Mouse (Mus musculus) left cerebral cortex, adult 9 months (tissue): ENCODE results near the gene C1qtnf7.

Experiments
- DNase-seq, 2 experiments: peaks; one replicate each; pipeline ENCODE4 v3.0.0; 2022; ENCODE audit warnings: low spot score in 2 of 2

C1qtnf7 gene

GRCm38 (mm10) chr5:43539871-43540270 is 24.5 kb downstream of the C1qtnf7 start:
- DNase-seq, result no peak

GRCm38 (mm10) chr5:43541492-43541891 is 26.2 kb downstream of the C1qtnf7 start:
- DNase-seq, result no peak

DNA sequence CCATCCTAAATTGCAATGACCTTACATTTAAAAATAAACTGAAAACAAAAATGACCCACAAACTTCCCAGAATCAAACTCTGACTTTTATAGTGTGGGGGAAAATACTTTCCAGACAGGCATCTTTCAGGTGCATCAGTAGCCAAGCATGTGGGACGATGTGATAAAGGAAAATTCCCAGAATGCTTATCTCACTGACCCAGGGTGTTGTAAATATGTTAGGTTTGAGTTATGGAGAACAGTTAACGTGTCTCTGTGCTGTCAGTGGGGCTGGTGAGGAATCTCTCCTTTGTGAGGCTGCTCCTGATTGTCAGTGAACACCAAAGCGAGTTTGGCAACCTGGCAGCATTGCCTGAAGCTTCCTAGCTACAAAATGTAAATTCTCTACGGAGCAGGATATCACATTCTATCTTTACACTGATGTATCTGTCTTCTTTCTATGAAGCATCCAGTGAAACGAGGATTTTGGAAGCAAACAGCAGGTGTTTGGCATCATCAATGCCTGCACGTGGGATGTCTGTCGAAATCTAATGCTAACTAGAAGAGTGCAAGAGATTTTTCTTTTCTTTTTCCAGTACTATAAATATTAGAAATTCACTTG is 27.0 kb downstream of the C1qtnf7 start:
- DNase-seq, result peak in 1 of 2 experiments; percentile 39

GRCm38 (mm10) chr5:43549951-43550350 is 34.6 kb downstream of the C1qtnf7 start:
- DNase-seq, result no peak

DNA sequence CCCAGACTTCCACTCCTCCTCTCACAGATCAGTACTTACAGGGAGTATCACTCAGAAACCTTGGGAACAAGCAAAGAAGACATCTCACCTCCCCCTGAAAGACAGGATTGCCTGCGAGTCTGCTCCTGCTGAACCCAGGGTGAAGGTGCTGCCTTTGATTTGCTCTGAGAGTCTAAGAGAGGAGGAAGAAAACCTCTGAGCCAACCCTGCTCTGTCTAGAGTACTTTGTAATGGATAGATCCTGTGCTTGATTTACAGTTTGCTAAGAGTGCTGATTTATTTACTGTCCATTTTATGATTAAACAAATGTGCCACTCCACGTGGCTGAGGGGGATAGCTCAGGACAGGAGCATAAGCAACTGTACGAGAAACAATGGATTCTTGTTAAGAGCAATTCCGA is 35.1 kb downstream of the C1qtnf7 start:
- no peak for DNase-seq

- DNase-seq, result no peak
Measured at GRCm38 (mm10) chr5:43554871-43555270, 39.5 kb downstream of the C1qtnf7 start.

DNA sequence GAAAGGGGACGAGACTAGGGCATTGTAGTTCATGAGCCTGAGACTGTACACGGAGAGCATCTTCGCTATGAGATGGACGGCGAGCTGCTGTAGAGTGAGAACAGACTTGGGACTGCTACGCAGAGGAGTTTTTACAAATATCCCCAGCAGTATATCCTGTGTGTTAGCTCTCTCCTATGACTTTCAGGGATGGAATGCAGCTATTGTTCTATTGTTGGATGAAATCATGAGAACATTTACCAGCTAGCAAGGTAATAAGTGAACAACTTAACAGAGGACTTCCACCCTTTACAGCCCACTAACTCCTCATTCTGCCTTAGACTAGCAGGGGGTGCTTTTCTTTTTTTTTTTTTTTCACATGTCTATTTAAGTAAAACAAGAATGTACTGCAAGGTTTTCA is 40.1 kb downstream of the C1qtnf7 start:
- no peak for DNase-seq

DNA sequence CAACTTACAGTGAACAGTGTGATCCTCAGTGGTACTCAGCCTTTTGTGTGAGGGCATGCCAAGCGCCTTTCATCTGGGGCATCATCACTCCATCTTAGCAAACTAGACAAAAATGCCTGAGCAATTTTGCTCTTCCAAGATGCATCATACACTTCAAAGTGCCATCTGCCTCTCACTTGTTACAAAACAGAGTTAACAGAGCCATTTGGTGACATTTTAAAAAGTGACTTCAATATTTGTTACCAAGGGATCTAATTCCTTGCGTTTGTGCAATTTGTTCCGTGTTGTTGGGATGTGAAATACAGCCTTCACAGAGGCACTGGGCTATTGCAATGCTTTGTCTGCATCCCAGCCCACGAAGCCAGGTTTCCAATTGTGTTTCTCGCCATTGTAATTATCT is 42.1 kb downstream of the C1qtnf7 start:
- DNase-seq, result no peak

- peak; percentile 18 to 66 for DNase-seq
Measured at GRCm38 (mm10) chr5:43561639-43562252, 46.4 kb downstream of the C1qtnf7 start.

DNA sequence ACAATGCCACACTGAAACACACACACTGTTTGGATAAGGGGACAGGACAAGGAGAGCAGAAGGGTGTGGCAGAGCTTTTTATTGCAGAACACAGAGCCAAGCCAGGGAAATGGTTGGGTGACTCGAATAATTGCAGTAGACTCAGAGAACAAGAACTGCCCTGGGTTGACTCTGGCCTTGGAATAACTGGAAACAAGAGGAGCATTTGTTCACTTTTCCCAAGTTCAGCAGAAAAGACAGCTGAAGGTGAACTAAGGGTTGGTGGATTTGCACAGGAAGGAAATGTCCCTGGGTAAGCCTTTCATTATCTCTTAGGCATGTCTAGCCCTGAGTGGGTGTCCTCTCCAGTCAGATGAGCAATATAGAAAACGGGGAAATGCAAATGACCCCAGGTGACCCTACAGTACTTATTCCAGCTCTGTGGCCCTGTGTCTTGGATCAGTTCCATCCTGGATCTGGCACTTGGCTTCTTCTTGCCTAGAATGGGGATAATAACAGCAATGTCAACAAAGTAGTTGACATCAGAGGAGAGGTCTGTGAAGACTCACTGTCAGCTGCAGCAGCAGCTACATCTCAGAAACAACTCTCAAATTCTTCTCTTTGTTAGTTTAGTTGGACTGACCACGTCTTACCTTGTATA is 54.5 kb downstream of the C1qtnf7 start:
- DNase-seq, result no peak

DNA sequence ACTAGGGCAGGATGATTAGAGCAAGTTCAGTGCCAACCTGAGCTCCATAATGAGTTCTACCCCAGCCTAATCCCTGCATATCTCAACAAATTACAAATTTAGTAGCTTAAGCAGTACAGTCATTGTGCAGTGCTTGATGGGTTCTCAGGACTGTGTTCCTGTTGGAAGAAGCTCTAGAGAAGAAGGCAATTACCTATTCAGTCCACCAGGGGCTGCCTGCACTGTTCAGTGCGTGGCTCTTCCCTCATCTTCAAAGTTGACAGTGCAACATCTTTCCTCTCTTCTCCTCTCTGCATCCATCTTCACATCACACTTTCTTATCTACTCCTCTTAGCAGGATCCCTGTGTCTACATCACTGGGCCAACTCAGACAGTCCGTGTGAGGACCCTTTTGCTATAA is 67.5 kb downstream of the C1qtnf7 start:
- DNase-seq, result peak in 1 of 2 experiments; percentile 15

GRCm38 (mm10) chr5:43583326-43584120 is 68.2 kb downstream of the C1qtnf7 start:
- DNase-seq, result no peak

DNA sequence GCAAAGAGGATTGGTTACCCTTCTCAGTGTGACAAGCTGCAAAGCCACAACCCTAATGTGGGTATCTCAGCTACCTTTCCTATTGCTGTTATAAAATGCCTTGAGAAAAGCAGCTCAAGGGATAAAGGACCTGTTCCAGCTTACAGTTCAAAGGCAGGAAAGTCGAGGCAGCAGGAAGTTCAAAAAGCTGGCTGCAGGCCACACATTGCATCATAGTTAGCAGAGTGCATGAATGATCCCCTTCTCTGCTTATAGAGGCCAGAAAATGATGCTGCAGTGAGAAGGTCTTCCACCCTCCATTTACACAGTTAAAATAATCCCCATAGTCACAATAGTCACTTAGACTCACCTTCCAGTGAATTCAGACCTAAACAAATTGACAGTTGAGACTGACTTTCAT is 69.1 kb downstream of the C1qtnf7 start:
- DNase-seq, result no peak

- no peak for DNase-seq
Measured at GRCm38 (mm10) chr5:43585406-43586245, 70.3 kb downstream of the C1qtnf7 start.

GRCm38 (mm10) chr5:43588791-43589439 is 73.6 kb downstream of the C1qtnf7 start:
- no peak for DNase-seq

DNA sequence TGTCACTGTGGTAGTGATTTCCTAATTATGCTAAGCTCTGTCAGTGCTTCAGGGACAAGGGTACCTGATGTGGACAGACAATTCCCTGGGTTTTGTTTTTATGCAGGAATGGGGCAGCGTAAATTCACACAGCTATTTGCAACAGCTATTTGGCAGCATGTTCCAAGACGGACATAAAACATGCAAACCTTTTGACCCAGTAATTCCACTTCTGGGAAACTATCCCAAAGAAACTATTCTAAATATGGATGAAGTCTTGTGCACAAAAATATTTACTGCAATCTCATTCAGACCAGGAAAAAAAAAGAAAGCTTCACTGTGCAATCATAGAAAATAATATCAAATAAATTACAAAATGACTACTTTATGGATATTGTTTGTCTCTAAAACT is 74.1 kb downstream of the C1qtnf7 start:
- DNase-seq, result no peak

DNA sequence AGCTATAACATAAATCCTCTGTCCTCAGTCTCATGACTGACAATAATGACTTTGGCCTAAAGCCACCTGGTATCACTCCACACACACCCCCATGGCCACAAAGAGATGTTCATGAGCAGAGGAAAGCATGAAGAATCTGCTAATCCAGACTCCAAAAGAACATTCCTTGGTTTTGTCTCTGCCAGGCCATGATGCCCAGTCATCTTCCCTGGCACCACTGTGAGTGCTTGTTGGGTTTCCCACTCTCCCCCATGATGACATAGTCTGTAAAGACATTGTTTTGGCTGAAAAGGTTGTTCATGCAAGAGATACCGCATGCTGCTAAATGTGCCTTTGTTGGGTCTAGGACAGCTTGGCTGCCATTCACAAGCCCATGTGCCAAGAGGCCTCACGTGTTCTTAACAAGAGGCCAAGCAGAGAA is 75.0 kb downstream of the C1qtnf7 start:
- DNase-seq, result peak in 1 of 2 experiments; percentile 3

- no peak for DNase-seq
Measured at GRCm38 (mm10) chr5:43601601-43602000, 86.3 kb downstream of the C1qtnf7 start.

DNA sequence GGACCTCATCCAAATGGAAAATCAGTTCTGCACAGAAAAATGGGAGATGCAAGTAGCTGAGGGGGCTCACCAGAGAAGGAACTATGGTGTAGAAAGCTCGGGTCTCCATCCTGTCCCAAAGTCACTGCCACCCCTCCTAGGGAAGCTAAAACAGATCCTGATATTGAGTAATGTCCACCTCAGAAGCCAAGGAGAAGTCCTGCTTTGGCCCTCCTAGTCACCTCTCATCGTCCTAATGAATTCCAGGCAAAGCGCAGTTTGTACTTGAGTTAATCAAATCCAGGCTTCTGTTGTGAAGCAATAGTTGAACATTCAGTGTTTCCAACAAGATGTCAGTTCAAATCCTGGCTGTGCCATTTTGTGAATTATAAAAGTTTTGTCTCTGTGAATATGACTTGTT is 87.2 kb downstream of the C1qtnf7 start:
- DNase-seq, result no peak

DNA sequence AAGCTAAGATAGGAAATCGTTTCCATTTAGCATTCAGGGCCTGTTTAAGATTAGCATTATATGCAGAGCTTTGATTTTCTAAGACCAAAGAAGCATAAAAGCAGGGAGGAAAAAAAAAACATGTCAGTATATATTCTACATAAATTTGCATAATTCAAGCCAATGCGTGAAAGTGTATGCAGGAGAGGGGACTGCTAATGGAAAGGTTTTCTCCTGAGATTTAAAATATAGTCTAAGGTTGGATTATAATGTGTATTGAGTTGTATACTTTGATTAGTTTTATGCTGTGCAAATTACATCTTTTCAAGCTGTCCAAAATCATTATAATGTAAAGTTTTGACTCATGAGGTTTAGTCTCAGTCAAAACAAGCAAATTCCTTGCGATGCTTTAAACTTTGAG is 88.2 kb downstream of the C1qtnf7 start:
- DNase-seq, result no peak

GRCm38 (mm10) chr5:43608073-43608472 is 92.7 kb downstream of the C1qtnf7 start:
- DNase-seq, result no peak
